Mouse (Mus musculus): ENCODE measurements around the gene Espl1.

Espl1 gene

DNA sequence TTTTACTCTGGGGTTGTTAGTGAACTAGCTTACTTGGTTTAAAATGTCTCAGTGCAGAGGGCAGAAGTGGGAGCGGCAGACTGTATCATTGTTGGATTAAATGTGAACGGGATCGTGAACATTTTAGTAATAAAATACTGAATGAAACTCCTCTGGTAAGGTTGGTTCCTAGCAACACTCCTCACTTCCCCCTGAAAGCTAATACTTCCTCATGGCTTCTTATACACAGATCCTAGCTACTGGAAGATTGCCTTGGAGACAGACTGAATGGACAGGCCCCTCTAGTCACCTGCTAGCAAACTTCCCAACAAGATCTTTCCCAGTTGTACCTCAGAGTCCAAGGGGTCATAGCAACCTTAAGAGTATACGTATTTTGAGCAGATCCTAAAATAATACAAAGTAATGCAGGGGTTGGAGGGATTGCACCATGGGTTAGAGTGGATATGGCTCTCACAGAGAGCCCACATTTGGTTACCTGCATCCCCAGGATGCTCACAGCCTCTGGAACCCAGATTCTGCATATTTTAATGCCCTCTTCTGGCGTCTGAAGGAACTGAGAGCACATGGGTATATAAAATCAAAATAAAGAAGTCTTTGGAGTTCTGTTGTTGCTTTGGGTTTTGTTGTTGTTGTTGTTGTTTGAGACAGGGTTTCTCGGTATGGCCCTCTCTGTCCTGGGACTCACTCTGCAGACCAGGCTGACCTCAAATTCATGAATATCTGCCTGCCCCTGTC, 21.9 kb upstream of the Espl1 start:
- in situ Hi-C loops (cut with MboI, MseI) = no loop called here

DNA sequence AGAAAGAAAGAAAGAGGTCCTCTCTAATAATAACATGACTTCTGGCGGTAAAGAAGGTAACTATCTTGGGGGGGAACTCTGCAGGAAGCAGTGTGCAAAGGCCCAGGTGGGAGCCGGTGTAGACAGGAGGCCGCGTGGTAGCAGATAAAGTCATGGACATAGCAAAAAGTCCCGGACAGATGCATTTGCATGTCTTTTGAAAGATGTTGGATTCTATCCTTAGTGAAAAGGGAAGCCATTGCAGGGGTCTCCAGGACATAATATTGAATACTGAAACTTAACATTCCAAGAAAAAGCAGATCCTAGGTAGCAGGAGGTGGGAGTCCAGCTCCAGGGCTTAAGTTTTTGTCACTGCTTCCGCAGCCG, 17.4 kb upstream of the Espl1 start:
- in situ Hi-C loops (cut with MboI, MseI) = no loop called here

- in situ Hi-C loops (cut with MboI, MseI) = no loop called here
Observed at GRCm38 (mm10) chr15:102279092-102279782, 16.8 kb upstream of the Espl1 start, which contains the start of gene Mfsd5. Gene Mfsd5, plus strand, starts transcription at chr15:102279454.

DNA sequence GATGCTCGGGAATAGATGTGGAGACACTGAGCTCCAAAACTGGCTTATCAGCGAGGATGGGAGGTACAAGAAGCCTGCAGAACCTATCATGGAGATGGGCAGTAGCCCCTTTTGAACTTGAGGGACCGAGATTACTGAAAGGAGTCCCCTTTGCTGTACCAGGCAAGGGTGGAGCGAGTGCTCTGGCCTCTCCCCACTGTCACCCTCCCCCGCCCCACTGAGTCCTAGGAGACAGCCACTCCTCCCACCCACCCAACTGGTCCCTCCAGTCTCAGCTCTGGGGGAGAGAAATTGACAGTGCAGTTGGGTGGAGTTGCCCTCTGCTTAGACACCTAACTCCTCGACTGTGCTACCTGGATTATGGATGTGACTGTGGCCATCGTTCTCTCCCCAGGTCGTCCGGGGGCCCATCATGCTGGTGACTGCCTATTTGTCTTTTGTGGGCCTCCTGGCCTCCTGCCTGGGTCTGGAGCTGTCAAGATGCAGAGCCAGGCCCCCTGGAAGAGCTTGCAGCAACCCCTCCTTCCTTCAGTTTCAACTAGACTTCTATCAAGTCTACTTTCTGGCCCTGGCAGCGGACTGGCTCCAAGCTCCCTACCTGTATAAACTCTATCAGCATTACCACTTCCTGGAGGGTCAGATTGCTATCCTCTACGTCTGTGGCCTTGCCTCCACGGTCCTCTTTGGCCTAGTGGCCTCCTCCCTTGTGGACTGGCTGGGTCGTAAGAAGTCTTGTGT, 16.1 kb upstream of the Espl1 start:
- in situ Hi-C loops (cut with MboI, MseI) = no loop called here

GRCm38 (mm10) chr15:102280623-102281022, 15.4 kb upstream of the Espl1 start:
- in situ Hi-C loops (cut with MboI, MseI) = no loop called here

- in situ Hi-C loops (cut with MboI, MseI) = no loop called here
Observed at GRCm38 (mm10) chr15:102282463-102283292, 13.4 kb upstream of the Espl1 start.

- in situ Hi-C loops (cut with MboI, MseI) = no loop called here
Observed at GRCm38 (mm10) chr15:102283648-102284047, 12.4 kb upstream of the Espl1 start.

- in situ Hi-C loops (cut with MboI, MseI) = no loop called here
Observed at GRCm38 (mm10) chr15:102287395-102287794, 8.7 kb upstream of the Espl1 start.

DNA sequence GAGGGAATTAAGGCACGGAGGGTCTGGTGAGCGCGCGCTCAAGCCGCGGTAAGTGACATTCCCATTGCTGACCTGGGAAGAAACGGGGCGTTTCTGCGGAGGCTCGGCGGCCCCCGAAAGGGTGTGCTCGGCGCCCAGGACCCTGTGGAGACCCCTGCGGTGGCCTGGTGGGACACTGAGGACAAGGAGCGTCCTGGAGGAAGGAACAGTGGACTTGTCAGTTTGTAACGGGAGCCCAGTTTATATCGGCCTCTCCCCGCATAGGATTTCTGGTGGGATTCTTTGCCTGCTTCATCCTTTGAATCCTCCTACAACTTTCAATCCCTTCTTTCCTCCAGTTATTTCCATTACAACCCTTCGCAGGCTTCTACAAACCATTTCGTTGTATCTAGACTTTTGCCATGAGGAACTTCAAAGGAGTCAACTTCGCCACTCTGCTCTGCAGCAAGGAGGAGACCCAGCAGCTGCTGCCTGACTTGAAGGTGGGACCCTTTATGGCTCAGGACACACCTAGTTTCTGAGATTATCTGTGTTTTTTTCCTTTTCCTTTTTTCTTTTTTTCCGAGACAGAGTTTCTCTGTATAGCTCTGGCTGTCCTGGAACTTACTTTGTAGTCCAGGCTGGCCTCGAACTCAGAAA, 421 bp downstream of the Espl1 start:
- in situ Hi-C loops (cut with MboI, MseI) = no loop called here

GRCm38 (mm10) chr15:102302542-102302941, 6.5 kb downstream of the Espl1 start:
- in situ Hi-C loops (cut with MboI, MseI) = no loop called here

- in situ Hi-C loops (cut with MboI, MseI) = no loop called here
Observed at GRCm38 (mm10) chr15:102308717-102309116, 12.7 kb downstream of the Espl1 start.

DNA sequence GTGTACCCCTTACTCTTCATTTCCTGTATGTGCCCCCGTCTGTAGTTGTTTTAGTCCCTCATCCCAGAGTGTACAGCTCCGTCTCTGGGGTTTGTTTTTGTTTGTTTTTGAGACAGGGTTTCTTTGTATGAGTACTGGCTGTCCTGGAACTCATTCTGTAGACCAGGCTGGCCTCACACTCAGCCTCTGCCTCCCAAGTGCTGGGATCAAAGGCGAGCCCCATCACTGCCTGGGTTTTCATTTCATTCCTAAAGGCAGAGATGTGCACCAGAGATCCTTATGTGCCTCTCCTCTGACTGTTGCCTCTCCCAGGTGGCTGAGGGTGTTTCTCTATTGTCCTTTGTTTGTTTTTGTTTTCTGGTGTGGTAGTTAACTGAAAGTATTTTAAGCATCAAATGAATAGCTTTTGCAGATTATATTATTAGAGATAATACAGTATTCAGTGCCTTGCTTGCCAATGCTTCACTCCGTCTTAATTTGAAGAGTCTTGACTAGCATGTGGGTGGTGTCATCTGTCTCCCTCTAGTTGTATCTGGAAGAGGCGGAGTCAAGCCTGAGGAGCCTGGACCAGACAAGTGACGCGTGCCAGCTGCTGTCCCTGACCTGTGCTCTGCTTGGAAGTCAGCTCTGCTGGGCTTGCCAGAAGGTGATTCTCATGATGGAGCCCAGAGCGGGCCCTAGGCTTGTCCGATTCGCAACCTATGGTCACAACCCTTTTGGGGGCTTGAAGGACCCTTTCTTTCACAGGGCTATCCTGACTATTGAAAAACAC, 14.2 kb downstream of the Espl1 start:
- in situ Hi-C loops (cut with MboI, MseI) = loop anchor here (10.0 kb wide), 1 partner anchor 215 kb away; no protein-coding TSS in a partner anchor

GRCm38 (mm10) chr15:102311489-102311888, 15.4 kb downstream of the Espl1 start:
- in situ Hi-C loops (cut with MboI, MseI) = loop anchor here (10.0 kb wide), 1 partner anchor 217 kb away; no protein-coding TSS in a partner anchor

GRCm38 (mm10) chr15:102315292-102315691, 19.2 kb downstream of the Espl1 start:
- in situ Hi-C loops (cut with MboI, MseI) = loop anchor here (10.0 kb wide), 1 partner anchor 220 kb away; no protein-coding TSS in a partner anchor

GRCm38 (mm10) chr15:102316263-102316662, 20.2 kb downstream of the Espl1 start:
- in situ Hi-C loops (cut with MboI, MseI) = loop anchor here (10.0 kb wide), 1 partner anchor 221 kb away; no protein-coding TSS in a partner anchor

- in situ Hi-C loops (cut with MboI, MseI) = no loop called here
Observed at GRCm38 (mm10) chr15:102324654-102325473, 28.8 kb downstream of the Espl1 start.

DNA sequence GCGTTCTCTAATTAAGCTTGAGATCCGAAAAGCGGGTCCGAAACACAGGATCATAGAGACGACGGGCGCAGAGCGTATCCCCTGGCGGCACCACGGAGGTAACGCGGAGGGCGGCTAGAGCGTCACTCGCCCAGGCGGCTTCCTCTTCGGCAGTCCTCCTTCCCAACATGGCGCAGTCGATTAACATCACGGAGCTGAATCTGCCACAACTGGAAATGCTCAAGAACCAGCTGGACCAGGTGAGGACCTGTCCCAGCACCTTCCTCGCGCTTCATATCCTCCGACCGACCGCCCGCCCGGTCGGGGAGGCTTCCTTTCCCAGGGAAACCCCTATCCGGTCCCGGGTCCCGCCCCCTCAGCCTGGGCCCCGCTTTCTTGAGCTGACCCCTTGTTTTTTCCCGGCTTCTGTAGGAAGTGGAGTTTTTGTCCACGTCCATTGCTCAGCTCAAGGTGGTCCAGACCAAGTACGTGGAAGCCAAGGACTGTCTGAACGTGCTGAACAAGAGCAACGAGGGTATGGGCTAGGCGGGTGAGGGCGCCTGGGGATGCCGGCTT, 30.0 kb downstream of the Espl1 start, which contains the start of gene Pfdn5:
Pfdn5 (plus strand) TSS at position 95 of the 555 bp plus-strand sequence.
- in situ Hi-C loops (cut with MboI, MseI) = no loop called here

DNA sequence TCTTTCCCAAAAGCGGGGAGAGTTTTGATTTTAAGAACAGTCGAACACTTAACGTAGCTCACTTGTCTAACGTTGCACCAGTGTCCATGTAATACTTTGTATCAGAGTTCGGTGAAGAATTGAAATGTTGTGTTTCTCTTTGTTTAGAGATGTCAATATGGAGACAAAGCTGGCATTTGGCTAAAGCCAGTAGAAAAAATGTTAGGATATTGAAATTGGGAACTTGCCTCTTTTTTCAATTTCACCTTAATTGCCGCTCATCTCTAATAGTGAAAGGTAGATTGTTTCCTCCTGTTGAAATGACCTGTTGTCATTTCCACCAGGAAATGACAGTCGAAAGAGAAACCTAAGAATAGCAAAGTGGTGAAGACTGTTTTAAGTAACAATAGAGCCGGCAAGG, 30.8 kb downstream of the Espl1 start:
- in situ Hi-C loops (cut with MboI, MseI) = no loop called here

DNA sequence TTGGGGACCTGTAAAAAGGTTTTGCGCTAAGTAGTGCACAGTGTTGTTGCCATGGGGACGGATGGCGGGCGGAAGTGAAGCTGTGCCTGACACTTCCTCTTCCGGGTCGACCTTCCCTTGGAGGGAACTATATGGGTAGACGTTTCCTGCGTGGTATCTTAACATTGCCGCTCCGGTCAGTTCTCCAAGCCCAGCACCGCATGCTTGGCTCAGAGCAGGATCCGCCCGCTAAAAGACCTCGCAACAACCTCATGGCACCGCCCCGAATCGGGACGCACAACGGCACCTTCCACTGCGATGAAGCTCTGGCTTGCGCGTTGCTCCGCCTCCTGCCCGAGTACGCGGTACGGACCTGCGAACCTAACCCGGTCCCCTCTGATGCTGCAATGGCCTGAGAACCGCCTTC, 35.5 kb downstream of the Espl1 start, which contains the start of gene Myg1:
Myg1 (plus strand) TSS at position 100 of the 406 bp plus-strand sequence.
- in situ Hi-C loops (cut with MboI, MseI) = no loop called here

Data from T-helper 2 cell (primary cell).